Mouse (Mus musculus): ENCODE measurements around the gene Prdm15. TPM values are rescaled to one million over a fixed set of nuclear protein-coding genes. Genes with fewer than 3 reads are reported as not detected.

Gene Prdm15
- total RNA-seq (2012; rRNA removed), result 15.0 and 18.9 TPM in 2 replicates

GRCm38 (mm10) chr16:97851741-97852319 lies at the start of gene Prdm15:
Prdm15 (minus strand) TSS chr16:97851850.
- H3K4me3 ChIP-seq (ENCODE audit: insufficient read depth in 1 of 2, low read depth in 1 of 2, low read length in 2 of 2, poor library complexity in 1 of 2, severe bottlenecking in 1 of 2), result peak within 1 kb of the TSS; percentile 76 to 91
- in situ Hi-C loops (cut with MboI; ENCODE audit: low sequenced_read_pairs in 2 of 2, unreplicated experiment in 2 of 2), result no loop called here
- 0 out of 4 replicates have a peak, but pooled peaks cover 2 to 3% of the 10 kb centered on the region in 2 experiments for H3K4me1 ChIP-seq (ENCODE audit: control insufficient read depth in 2 of 2, insufficient read depth in 2 of 2, low read length in 2 of 2, poor library complexity in 1 of 2)
- H3K36me3 ChIP-seq (ENCODE audit: control insufficient read depth, insufficient read depth, low read length, poor library complexity, severe bottlenecking), result peaks cover 3% of the 10 kb centered on the region; the same call in 1 of the 2 replicates
- H3K9ac ChIP-seq (ENCODE audit: insufficient read depth, low read depth, low read length, poor library complexity, severe bottlenecking), result peak within 1 kb of the TSS; percentile 88
- H3K9me3 ChIP-seq (ENCODE audit: control insufficient read depth, insufficient read depth, low read depth, low read length), result no peaks in the 10 kb centered on the region
- peak; percentile 69 for DNase-seq (ENCODE audit: low read depth, low spot score)
- TF ChIP-seq CHD2 (IDR thresholded peaks at IDR 0.05; ENCODE audit: low read depth, low read length), result no peak
- peak; percentile 91 for TF ChIP-seq HCFC1 (IDR thresholded peaks at IDR 0.05; ENCODE audit: borderline replicate concordance, insufficient read depth, low read length)
- H3K27ac ChIP-seq (ENCODE audit: insufficient read depth, low read depth, low read length, poor library complexity, severe bottlenecking), result peak within 1 kb of the TSS; percentile 74

DNA sequence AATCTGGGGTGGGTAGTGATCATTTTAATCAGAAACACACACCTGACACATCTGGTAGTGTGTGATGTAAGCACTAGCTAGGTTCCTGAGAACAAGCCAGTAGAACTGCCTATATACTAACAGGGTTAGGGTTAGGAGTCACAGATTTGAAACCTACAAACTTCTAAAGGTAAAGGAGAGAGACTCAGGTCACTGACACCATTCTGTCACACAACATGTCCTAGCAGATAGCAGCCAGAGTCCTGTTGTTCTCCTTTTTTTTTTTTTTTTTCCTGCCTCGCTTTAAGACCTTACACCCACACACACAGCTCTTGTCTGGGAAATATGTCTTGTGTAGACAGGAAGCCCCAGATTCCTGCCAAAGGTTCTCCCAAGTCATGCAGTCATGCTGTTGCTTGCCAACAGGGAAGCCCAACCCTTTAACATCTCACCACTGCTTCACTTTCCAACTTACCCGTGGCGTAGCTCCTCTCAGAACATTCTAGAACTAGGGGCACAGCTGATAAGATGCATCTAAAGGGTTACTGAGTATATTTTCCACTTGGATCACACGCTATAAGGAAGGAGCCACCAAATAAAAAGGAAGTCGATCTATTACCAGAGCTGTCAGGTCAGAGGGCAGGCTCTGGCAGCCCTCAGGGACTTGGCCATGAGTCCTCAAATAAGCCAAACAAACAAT lies 45.8 kb upstream of the Prdm15 start:
- Histone ChIP-seq H3K36me3 (ENCODE audit: control insufficient read depth, insufficient read depth, low read length, poor library complexity, severe bottlenecking) (no peaks in the 10 kb centered on the region), H3K9ac (ENCODE audit: insufficient read depth, low read depth, low read length, poor library complexity, severe bottlenecking) (no peak overlapping the region), H3K27ac (ENCODE audit: insufficient read depth, low read depth, low read length, poor library complexity, severe bottlenecking) (no peak overlapping the region), H3K4me3 (ENCODE audit: insufficient read depth in 1 of 2, low read depth in 1 of 2, low read length in 2 of 2, poor library complexity in 1 of 2, severe bottlenecking in 1 of 2) (no peak overlapping the region), H3K4me1 (ENCODE audit: control insufficient read depth in 2 of 2, insufficient read depth in 2 of 2, low read length in 2 of 2, poor library complexity in 1 of 2) (no peaks in the 10 kb centered on the region), H3K9me3 (ENCODE audit: control insufficient read depth, insufficient read depth, low read depth, low read length) (no peaks in the 10 kb centered on the region)
- DNase-seq (ENCODE audit: low read depth, low spot score), result no peak
- in situ Hi-C loops (cut with MboI; ENCODE audit: low sequenced_read_pairs in 2 of 2, unreplicated experiment in 2 of 2), result no loop called here
- TF ChIP-seq ZNF384 (IDR thresholded peaks at IDR 0.05; ENCODE audit: low read depth, low read length) (no peak), CHD2 (IDR thresholded peaks at IDR 0.05; ENCODE audit: low read depth, low read length) (no peak), HCFC1 (IDR thresholded peaks at IDR 0.05; ENCODE audit: borderline replicate concordance, insufficient read depth, low read length) (no peak), MAFK (IDR thresholded peaks at IDR 0.05; ENCODE audit: insufficient read depth, low read depth, low read length) (no peak)

- TF ChIP-seq HCFC1 (IDR thresholded peaks at IDR 0.05; ENCODE audit: borderline replicate concordance, insufficient read depth, low read length) (no peak), ZNF384 (IDR thresholded peaks at IDR 0.05; ENCODE audit: low read depth, low read length) (no peak), MAFK (IDR thresholded peaks at IDR 0.05; ENCODE audit: insufficient read depth, low read depth, low read length) (no peak), ZC3H11A (IDR thresholded peaks at IDR 0.05; ENCODE audit: borderline replicate concordance, low read depth, low read length) (no peak), CHD2 (IDR thresholded peaks at IDR 0.05; ENCODE audit: low read depth, low read length) (no peak)
- DNase-seq (ENCODE audit: low read depth, low spot score), result no peak
- Histone ChIP-seq H3K27ac (ENCODE audit: insufficient read depth, low read depth, low read length, poor library complexity, severe bottlenecking) (no peak overlapping the region), H3K36me3 (ENCODE audit: control insufficient read depth, insufficient read depth, low read length, poor library complexity, severe bottlenecking) (no peaks in the 10 kb centered on the region), H3K9ac (ENCODE audit: insufficient read depth, low read depth, low read length, poor library complexity, severe bottlenecking) (no peak overlapping the region), H3K9me3 (ENCODE audit: control insufficient read depth, insufficient read depth, low read depth, low read length) (no peaks in the 10 kb centered on the region), H3K4me3 (ENCODE audit: insufficient read depth in 1 of 2, low read depth in 1 of 2, low read length in 2 of 2, poor library complexity in 1 of 2, severe bottlenecking in 1 of 2) (no peak overlapping the region), H3K4me1 (ENCODE audit: control insufficient read depth in 2 of 2, insufficient read depth in 2 of 2, low read length in 2 of 2, poor library complexity in 1 of 2) (0 out of 4 replicates have a peak, but pooled peaks cover 0 to 2% of the 10 kb centered on the region in 2 experiments)
- in situ Hi-C loops (cut with MboI; ENCODE audit: low sequenced_read_pairs in 2 of 2, unreplicated experiment in 2 of 2), result no loop called here
Observed at GRCm38 (mm10) chr16:97887762-97888161, 36.1 kb upstream of the Prdm15 start.

- H3K4me3 ChIP-seq (ENCODE audit: insufficient read depth in 1 of 2, low read depth in 1 of 2, low read length in 2 of 2, poor library complexity in 1 of 2, severe bottlenecking in 1 of 2), result no peak overlapping the region
- H3K9ac ChIP-seq (ENCODE audit: insufficient read depth, low read depth, low read length, poor library complexity, severe bottlenecking), result no peak overlapping the region
- H3K9me3 ChIP-seq (ENCODE audit: control insufficient read depth, insufficient read depth, low read depth, low read length), result no peaks in the 10 kb centered on the region
- H3K27ac ChIP-seq (ENCODE audit: insufficient read depth, low read depth, low read length, poor library complexity, severe bottlenecking), result no peak overlapping the region
- TF ChIP-seq HCFC1 (IDR thresholded peaks at IDR 0.05; ENCODE audit: borderline replicate concordance, insufficient read depth, low read length), result no peak
- TF ChIP-seq MAFK (IDR thresholded peaks at IDR 0.05; ENCODE audit: insufficient read depth, low read depth, low read length), result no peak
- no peak for TF ChIP-seq ZNF384 (IDR thresholded peaks at IDR 0.05; ENCODE audit: low read depth, low read length)
- no peak for TF ChIP-seq ZC3H11A (IDR thresholded peaks at IDR 0.05; ENCODE audit: borderline replicate concordance, low read depth, low read length)
- no peak for TF ChIP-seq CHD2 (IDR thresholded peaks at IDR 0.05; ENCODE audit: low read depth, low read length)
- in situ Hi-C loops (cut with MboI; ENCODE audit: low sequenced_read_pairs in 2 of 2, unreplicated experiment in 2 of 2), result no loop called here
- DNase-seq (ENCODE audit: low read depth, low spot score), result no peak
- no peaks in the 10 kb centered on the region for H3K4me1 ChIP-seq (ENCODE audit: control insufficient read depth in 2 of 2, insufficient read depth in 2 of 2, low read length in 2 of 2, poor library complexity in 1 of 2)
- no peaks in the 10 kb centered on the region for H3K36me3 ChIP-seq (ENCODE audit: control insufficient read depth, insufficient read depth, low read length, poor library complexity, severe bottlenecking)
Observed at GRCm38 (mm10) chr16:97883696-97884095, 32.0 kb upstream of the Prdm15 start.
